Mouse (Mus musculus): Measurements from ENCODE around the gene Gas2l1.

GRCm38 (mm10) chr11:5041144-5041780 is 23.9 kb downstream of the Gas2l1 start:
- TF ChIP-seq CTCF (IDR thresholded peaks at IDR 0.05; ENCODE audit: borderline replicate concordance, insufficient read depth, low read depth, low read length) (no peak), POLR2A (IDR thresholded peaks at IDR 0.05; ENCODE audit: borderline replicate concordance, insufficient read depth, low read length) (no peak)
